10 mouse cellular contexts compared by ENCODE assay signal in genomic region chr5:64807603-64808002, GRCm38 (mm10). TPM values are rescaled to one million over a fixed set of nuclear protein-coding genes. Genes with fewer than 3 reads are reported as not detected.
DNase-seq lines count a peak whose midpoint lies in the region; ATAC-seq and TF ChIP-seq lines count a peak whose summit lies in the region.
"Had no signal": no experiment of that assay in that cellular context is flagged by ENCODE, and none has a peak within 500 bp of the region (broad histone marks: within the 10 kb centered on the region; RNA-seq: fewer than 3 reads in every experiment).

No protein-coding gene starts in this region.

- TF ChIP-seq POLR2A in limb, embryonic 14.5 days (IDR thresholded peaks at IDR 0.05; ENCODE audit: borderline replicate concordance, extremely low read depth, insufficient read depth, insufficient read length): no peak

- peaks cover 63% of the 10 kb centered on the region for H3K4me1 ChIP-seq in heart, embryonic 11.5 days (ENCODE audit: control insufficient read depth, insufficient read depth, low read length)
- H3K4me1 ChIP-seq in neural tube, embryonic 11.5 days (ENCODE audit: control insufficient read depth, insufficient read depth, low read length): peaks cover 47% of the 10 kb centered on the region
- peaks cover 65% of the 10 kb centered on the region for H3K4me1 ChIP-seq in limb, embryonic 14.5 days (ENCODE audit: control insufficient read depth, insufficient read depth, low read length)
- peaks cover 21% of the 10 kb centered on the region for H3K4me1 ChIP-seq in stomach, postnatal 0 days (replicated peaks; ENCODE audit: control insufficient read depth, insufficient read depth)

- TF ChIP-seq CTCF in stomach, postnatal 0 days (IDR thresholded peaks at IDR 0.05; ENCODE audit: low read depth): no peak

- no peak for DNase-seq in heart, postnatal 10 days
- no peak for DNase-seq in neural tube, embryonic 11.5 days (ENCODE audit: low spot score)
- DNase-seq in neural tube, embryonic 10.5 days (ENCODE audit: extremely low spot score, low spot score): no peak
- no peak for DNase-seq in limb, embryonic 14.5 days (ENCODE audit: low spot score)
- DNase-seq in stomach, postnatal 0 days (ENCODE audit: low spot score): no peak
- no peak for DNase-seq in layer of hippocampus, adult 9-11 months
- DNase-seq in cerebellum, adult 11 months: no peak
- DNase-seq: left cerebral cortex, postnatal 4 days had no signal

- no peaks in the 10 kb centered on the region for H3K27me3 ChIP-seq in heart, embryonic 11.5 days (ENCODE audit: control insufficient read depth, insufficient read depth, low read length)
- no peaks in the 10 kb centered on the region for H3K27me3 ChIP-seq in neural tube, embryonic 11.5 days (ENCODE audit: control insufficient read depth, insufficient read depth, low read length)
- H3K27me3 ChIP-seq in limb, embryonic 14.5 days (ENCODE audit: control insufficient read depth, insufficient read depth, low read length): no peaks in the 10 kb centered on the region
- H3K27me3 ChIP-seq in stomach, postnatal 0 days (ENCODE audit: control insufficient read depth, insufficient read depth, low read length): no peaks in the 10 kb centered on the region
- H3K27me3 ChIP-seq: CH12.LX had no signal

- intact Hi-C loops in heart, postnatal 10 days (cut with DNase I): no loop called here

- H3K9me3 ChIP-seq in heart, embryonic 11.5 days (replicated peaks; ENCODE audit: control insufficient read depth, low read length): no peaks in the 10 kb centered on the region
- H3K9me3 ChIP-seq in neural tube, embryonic 11.5 days (ENCODE audit: control insufficient read depth, low read length): no peaks in the 10 kb centered on the region
- H3K9me3 ChIP-seq in limb, embryonic 14.5 days (ENCODE audit: control insufficient read depth, low read length): no peaks in the 10 kb centered on the region
- no peaks in the 10 kb centered on the region for H3K9me3 ChIP-seq in stomach, postnatal 0 days (ENCODE audit: control insufficient read depth, low read length)

- peaks cover 4% of the 10 kb centered on the region; the same call in 1 of the 2 replicates for H3K36me3 ChIP-seq in heart, embryonic 11.5 days (ENCODE audit: control insufficient read depth, insufficient read depth, low read length)
- no peaks in the 10 kb centered on the region for H3K36me3 ChIP-seq in neural tube, embryonic 11.5 days (ENCODE audit: control insufficient read depth, insufficient read depth, low read length)
- peaks cover 7% of the 10 kb centered on the region; the same call in 1 of the 2 replicates for H3K36me3 ChIP-seq in limb, embryonic 14.5 days (ENCODE audit: control insufficient read depth, insufficient read depth, low read length)
- no peaks in the 10 kb centered on the region for H3K36me3 ChIP-seq in stomach, postnatal 0 days (ENCODE audit: control insufficient read depth, insufficient read depth, low read length)

- TF ChIP-seq EP300 in stomach, postnatal 0 days (optimal IDR thresholded peaks at IDR 0.05): no peak

- H3K27ac ChIP-seq in heart, embryonic 11.5 days (ENCODE audit: low read depth, low read length): peak overlapping the region; percentile 68
- no peak overlapping the region for H3K27ac ChIP-seq in neural tube, embryonic 11.5 days (ENCODE audit: low read depth, low read length)
- H3K27ac ChIP-seq in limb, embryonic 14.5 days (replicated peaks; ENCODE audit: low read depth, low read length): no peak overlapping the region
- H3K27ac ChIP-seq in stomach, postnatal 0 days (replicated peaks): peak overlapping the region; percentile 85

- H3K4me3 ChIP-seq in heart, embryonic 11.5 days (ENCODE audit: low read depth, low read length): peak overlapping the region; percentile 28
- H3K4me3 ChIP-seq in neural tube, embryonic 11.5 days (ENCODE audit: low read depth, low read length): no peak overlapping the region
- no peak overlapping the region for H3K4me3 ChIP-seq in limb, embryonic 14.5 days (replicated peaks; ENCODE audit: low read length)
- H3K4me3 ChIP-seq in stomach, postnatal 0 days (ENCODE audit: low read depth, low read length): peak overlapping the region; percentile 13

- ATAC-seq in heart, embryonic 11.5 days (replicated peaks; ENCODE audit: insufficient number of reproducible peaks, low FRiP score, low TSS enrichment): no peak
- ATAC-seq in neural tube, embryonic 11.5 days (ENCODE audit: insufficient read depth, low FRiP score, low TSS enrichment): no peak
- ATAC-seq in limb, embryonic 14.5 days (ENCODE audit: low FRiP score, low read depth): no peak
- no peak for ATAC-seq in stomach, postnatal 0 days (ENCODE audit: low FRiP score, low TSS enrichment)

- H3K9ac ChIP-seq in heart, embryonic 11.5 days (ENCODE audit: low read depth, low read length): peak overlapping the region; percentile 59
- H3K9ac ChIP-seq in neural tube, embryonic 11.5 days (ENCODE audit: low read length): no peak overlapping the region
- no peak overlapping the region for H3K9ac ChIP-seq in limb, embryonic 14.5 days (ENCODE audit: low read depth, low read length, severe bottlenecking)
- H3K9ac ChIP-seq in stomach, postnatal 0 days (ENCODE audit: low read length): peak overlapping the region; percentile 58; the same call in 1 of the 2 replicates

- H3K4me2 ChIP-seq in heart, embryonic 11.5 days: peak overlapping the region; percentile 59
- H3K4me2 ChIP-seq in neural tube, embryonic 11.5 days (ENCODE audit: low read depth): 0 out of 2 replicates have a peak overlapping the region, but pooled peaks have one; percentile 10
- peak overlapping the region; percentile 15 for H3K4me2 ChIP-seq in limb, embryonic 14.5 days (replicated peaks; ENCODE audit: low read depth, low read length, severe bottlenecking)
- H3K4me2 ChIP-seq in stomach, postnatal 0 days (replicated peaks; ENCODE audit: low read depth): peak overlapping the region; percentile 45

- WGBS in heart, embryonic 11.5 days (ENCODE audit: insufficient replicate concordance): 26% methylated on average over 4 of the region's 4 CpGs
- WGBS in neural tube, embryonic 11.5 days: 55% methylated on average over 4 of the region's 4 CpGs
- WGBS in limb, embryonic 14.5 days: 65% methylated on average over 4 of the region's 4 CpGs
- 42% methylated on average over 4 of the region's 4 CpGs for WGBS in stomach, postnatal 0 days

RNA-seq across cellular contexts. Expression of gene Klf3, which starts 4.4 kb away (rescaled TPM):
- polyA plus RNA-seq in heart, embryonic 11.5 days (2014; fragmentation: Nextera tagmentation; extraction: Ambion mirVana): 47.3 and 58.9 TPM in 2 replicates
- 10 to 100 TPM; 78.9 to 81.0 TPM for total RNA-seq in heart, postnatal 10 days (2021)
- polyA plus RNA-seq in neural tube, embryonic 11.5 days (2014; fragmentation: Nextera tagmentation; extraction: Ambion mirVana): 34.1 and 36.1 TPM in 2 replicates
- 38.2 and 70.8 TPM in 2 replicates for polyA plus RNA-seq in limb, embryonic 14.5 days (2012; rRNA removed)
- 76.0 and 76.7 TPM in 2 replicates for polyA plus RNA-seq in limb, embryonic 14.5 days (2014; fragmentation: Nextera tagmentation; extraction: Ambion mirVana)
- 97.5 and 101 TPM in 2 replicates for polyA plus RNA-seq in stomach, postnatal 0 days (2015; fragmentation: Nextera tagmentation; extraction: Ambion mirVana)

Comparison
In these comparisons a context has a peak if more than half of its experiments do, and no peak if none do; other contexts are left out.
1. H3K27ac ChIP-seq: peak in heart, embryonic 11.5 days (single experiment) and stomach, postnatal 0 days (single experiment); none in neural tube, embryonic 11.5 days (single experiment) and limb, embryonic 14.5 days (single experiment).
2. H3K4me3 ChIP-seq: peak in heart, embryonic 11.5 days (single experiment) and stomach, postnatal 0 days (single experiment); none in neural tube, embryonic 11.5 days (single experiment) and limb, embryonic 14.5 days (single experiment).
3. H3K9ac ChIP-seq: peak in heart, embryonic 11.5 days (single experiment) and stomach, postnatal 0 days (single experiment); none in neural tube, embryonic 11.5 days (single experiment) and limb, embryonic 14.5 days (single experiment).
4. Peak in every context shown above with its lines, with median percentiles within 50 percentile points of each other: H3K4me2 ChIP-seq.